Mouse (Mus musculus): ENCODE results near the gene Ifitm10.

- TF ChIP-seq CTCF (IDR thresholded peaks at IDR 0.05; ENCODE audit: low read depth) (no peak), EP300 (IDR thresholded peaks at IDR 0.05; ENCODE audit: low read depth) (no peak)
Measured at GRCm38 (mm10) chr7:142398052-142398451, 24.5 kb upstream of the Ifitm10 start.

Data from heart, postnatal 0 days (tissue).